Mouse (Mus musculus): ENCODE results near the gene Ensa. TPM values are rescaled to one million over a fixed set of nuclear protein-coding genes. Genes with fewer than 3 reads are reported as not detected.
A peak's percentile ranks its signal among the peaks of the same experiment; 100 is the strongest.
"Not testable (repeated sequence)": the region's sequence is repeated elsewhere in the genome, so short reads cannot be mapped to it uniquely, and the experiment has no call there.

Ensa gene
- polyA plus RNA-seq, 1 experiment = 13.9 TPM

DNA sequence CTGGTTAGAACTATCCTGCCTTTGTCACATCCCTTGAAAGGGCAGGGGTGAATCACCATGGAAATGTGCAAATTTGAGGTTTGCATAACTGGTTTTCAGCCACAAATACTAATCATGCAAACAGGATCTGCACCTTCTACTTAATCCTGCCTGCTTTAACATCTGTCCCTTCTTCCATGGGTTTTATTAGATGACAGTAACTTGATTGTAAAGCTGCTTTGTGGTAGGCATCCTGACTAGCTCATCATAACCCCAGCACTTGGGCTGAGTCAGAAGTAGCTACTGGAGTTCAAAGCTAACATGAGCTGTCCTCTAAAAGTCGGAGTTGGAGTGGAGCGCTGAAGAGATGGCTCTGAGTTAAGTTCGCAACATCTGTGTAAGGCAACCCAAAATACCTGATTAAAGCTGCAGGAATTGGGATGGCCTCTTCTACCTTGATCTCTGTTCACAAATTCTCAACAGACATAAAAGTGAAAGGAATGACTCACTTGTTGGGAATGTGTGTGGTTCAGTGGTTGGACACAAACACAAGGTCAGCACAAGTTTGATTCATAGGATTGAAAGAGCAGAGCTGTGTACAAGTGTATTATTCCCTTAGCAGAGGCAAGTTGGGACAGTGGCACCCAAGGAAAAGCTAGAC, 39.3 kb downstream of the Ensa start:
- H3K4me1 ChIP-seq (ENCODE audit: control insufficient read depth, insufficient read depth, low read length) = peaks cover 2% of the 10 kb centered on the region; the same call in 1 of the 2 replicates
- no peak overlapping the region for H3K27ac ChIP-seq (ENCODE audit: control insufficient read depth, insufficient read depth, low read depth, low read length)
- H3K4me3 ChIP-seq (ENCODE audit: control insufficient read depth, low read depth, low read length) = no peak overlapping the region
- no peaks in the 10 kb centered on the region for H3K27me3 ChIP-seq (ENCODE audit: control insufficient read depth, insufficient read depth, low read length)
- no peaks in the 10 kb centered on the region; the same call in 1 of the 2 replicates for H3K36me3 ChIP-seq (ENCODE audit: control insufficient read depth, insufficient read depth, low read length)
- TF ChIP-seq POLR2A (IDR thresholded peaks at IDR 0.05; ENCODE audit: control insufficient read depth, low read depth, low read length) (no peak), CTCF (IDR thresholded peaks at IDR 0.05; ENCODE audit: control insufficient read depth, insufficient read depth, insufficient replicate concordance, low read depth, low read length) (no peak)

DNA sequence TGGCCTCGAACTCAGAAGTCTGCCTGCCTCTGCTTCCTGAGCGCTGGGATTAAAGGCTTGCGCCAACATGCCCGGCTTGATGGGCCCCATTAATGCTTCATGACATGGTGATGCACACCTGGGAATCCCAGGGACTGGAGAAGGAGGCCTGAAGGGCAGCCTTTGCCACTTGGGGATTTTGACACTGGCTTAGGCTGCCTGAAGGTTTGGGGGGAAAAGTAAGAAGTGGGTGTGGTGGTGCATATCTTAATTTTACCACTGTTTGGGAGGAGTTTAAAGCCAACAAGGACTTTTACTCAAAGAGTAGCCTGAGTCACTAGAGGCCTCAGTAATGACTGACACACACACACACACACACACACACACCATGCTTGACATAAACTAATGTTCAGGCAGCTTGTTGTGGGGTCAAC, 40.2 kb downstream of the Ensa start:
- Histone ChIP-seq H3K27ac (ENCODE audit: control insufficient read depth, insufficient read depth, low read depth, low read length) (no peak overlapping the region), H3K4me3 (ENCODE audit: control insufficient read depth, low read depth, low read length) (no peak overlapping the region), H3K4me1 (ENCODE audit: control insufficient read depth, insufficient read depth, low read length) (peaks cover 2% of the 10 kb centered on the region; the same call in 1 of the 2 replicates), H3K27me3 (ENCODE audit: control insufficient read depth, insufficient read depth, low read length) (no peaks in the 10 kb centered on the region), H3K36me3 (ENCODE audit: control insufficient read depth, insufficient read depth, low read length) (no peaks in the 10 kb centered on the region; the same call in 1 of the 2 replicates)
- TF ChIP-seq CTCF (IDR thresholded peaks at IDR 0.05; ENCODE audit: control insufficient read depth, insufficient read depth, insufficient replicate concordance, low read depth, low read length) = no peak
- TF ChIP-seq POLR2A (IDR thresholded peaks at IDR 0.05; ENCODE audit: control insufficient read depth, low read depth, low read length) = no peak

DNA sequence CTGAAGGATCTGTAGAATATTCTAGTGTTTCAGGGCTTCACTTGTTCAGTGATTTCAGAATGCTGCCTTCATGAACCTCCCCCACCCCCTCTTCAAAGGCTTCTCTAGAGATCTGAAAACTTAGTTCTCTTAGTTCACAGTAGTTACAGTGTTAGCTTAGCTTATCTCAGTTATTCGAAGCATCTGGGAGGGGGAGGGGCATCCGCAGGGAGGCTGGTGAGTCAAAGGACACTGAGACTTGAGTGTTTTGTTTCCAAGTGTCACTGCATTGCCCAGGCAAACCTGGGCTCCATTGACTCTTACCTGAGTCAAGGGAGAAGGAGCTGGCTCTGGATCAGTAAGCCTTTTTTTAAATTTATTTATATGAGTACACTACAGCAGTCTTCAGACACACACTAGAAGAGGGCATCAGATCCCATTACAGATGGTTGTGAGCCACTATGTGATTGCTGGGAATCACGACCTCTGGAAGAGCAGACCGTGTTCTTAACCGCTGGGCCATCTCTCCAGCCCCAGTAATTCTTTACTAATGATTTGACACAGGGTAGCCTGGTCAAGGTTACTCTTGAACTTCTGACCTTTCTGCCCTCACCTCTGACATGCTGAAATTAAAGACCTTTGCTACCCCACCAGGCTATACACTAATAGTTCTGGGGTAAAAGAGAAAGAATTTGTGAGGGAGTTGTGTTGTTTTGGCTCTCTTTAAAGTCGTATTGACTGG, 41.5 kb downstream of the Ensa start:
- no peak for TF ChIP-seq POLR2A (IDR thresholded peaks at IDR 0.05; ENCODE audit: control insufficient read depth, low read depth, low read length)
- no peak for TF ChIP-seq CTCF (IDR thresholded peaks at IDR 0.05; ENCODE audit: control insufficient read depth, insufficient read depth, insufficient replicate concordance, low read depth, low read length)
- Histone ChIP-seq H3K4me3 (ENCODE audit: control insufficient read depth, low read depth, low read length) (no peak overlapping the region), H3K27me3 (ENCODE audit: control insufficient read depth, insufficient read depth, low read length) (no peaks in the 10 kb centered on the region), H3K27ac (ENCODE audit: control insufficient read depth, insufficient read depth, low read depth, low read length) (no peak overlapping the region), H3K4me1 (ENCODE audit: control insufficient read depth, insufficient read depth, low read length) (peaks cover 2% of the 10 kb centered on the region; the same call in 1 of the 2 replicates), H3K36me3 (ENCODE audit: control insufficient read depth, insufficient read depth, low read length) (no peaks in the 10 kb centered on the region)

DNA sequence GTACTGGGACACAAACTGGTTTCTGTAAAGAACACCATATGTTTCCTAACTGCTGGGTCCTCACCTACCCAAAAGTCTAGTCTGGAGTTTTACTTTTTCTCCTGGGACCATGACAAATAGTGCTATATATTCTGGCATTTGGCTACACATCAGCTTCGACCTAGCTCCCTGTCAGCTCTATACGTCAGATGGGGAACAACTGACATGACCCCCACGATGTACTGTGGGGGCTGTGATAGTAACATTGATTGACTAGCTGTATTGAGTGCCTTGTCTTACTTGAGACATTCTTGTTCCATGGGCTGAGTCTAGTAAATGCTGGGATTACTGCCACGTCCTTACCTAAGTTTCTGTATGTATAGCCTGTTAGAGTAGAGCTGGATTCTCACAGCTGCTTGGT, 42.7 kb downstream of the Ensa start:
- Histone ChIP-seq H3K27ac (ENCODE audit: control insufficient read depth, insufficient read depth, low read depth, low read length) (peak overlapping the region; percentile 0; the same call in 1 of the 2 replicates), H3K4me3 (ENCODE audit: control insufficient read depth, low read depth, low read length) (no peak overlapping the region), H3K4me1 (ENCODE audit: control insufficient read depth, insufficient read depth, low read length) (peaks cover 2% of the 10 kb centered on the region; the same call in 1 of the 2 replicates)

DNA sequence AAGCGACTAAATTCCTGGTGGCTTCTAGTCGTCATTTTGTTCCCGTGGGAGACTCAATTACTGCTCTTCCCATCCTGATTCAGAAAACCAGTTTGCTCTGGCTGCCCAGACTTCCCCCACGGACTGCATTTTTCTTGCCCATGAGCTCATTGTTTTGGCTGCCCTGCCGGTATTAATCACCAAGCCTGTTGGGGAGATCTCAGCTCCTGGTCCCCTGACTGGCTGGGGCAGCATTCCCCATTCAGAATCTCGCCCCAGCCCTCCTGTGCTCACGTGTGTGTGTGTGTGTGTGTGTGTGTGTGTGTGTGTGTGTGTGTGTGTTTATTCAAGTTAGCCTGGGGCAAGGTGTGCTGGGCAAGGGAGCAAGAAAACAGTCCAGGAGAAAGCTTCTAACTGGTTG, 43.2 kb downstream of the Ensa start:
- no peak for TF ChIP-seq CTCF (IDR thresholded peaks at IDR 0.05; ENCODE audit: control insufficient read depth, insufficient read depth, insufficient replicate concordance, low read depth, low read length)
- no peak for TF ChIP-seq POLR2A (IDR thresholded peaks at IDR 0.05; ENCODE audit: control insufficient read depth, low read depth, low read length)
- Histone ChIP-seq H3K4me1 (ENCODE audit: control insufficient read depth, insufficient read depth, low read length) (peaks cover 1% of the 10 kb centered on the region; the same call in 1 of the 2 replicates), H3K4me3 (ENCODE audit: control insufficient read depth, low read depth, low read length) (no peak overlapping the region), H3K27ac (ENCODE audit: control insufficient read depth, insufficient read depth, low read depth, low read length) (peak overlapping the region; percentile 44; the same call in 1 of the 2 replicates), H3K36me3 (ENCODE audit: control insufficient read depth, insufficient read depth, low read length) (no peaks in the 10 kb centered on the region), H3K27me3 (ENCODE audit: control insufficient read depth, insufficient read depth, low read length) (no peaks in the 10 kb centered on the region)

More for the DNA sequence above, 42.7 kb downstream of the Ensa start:
- H3K36me3 ChIP-seq (ENCODE audit: control insufficient read depth, insufficient read depth, low read length) = no peaks in the 10 kb centered on the region
- no peaks in the 10 kb centered on the region for H3K27me3 ChIP-seq (ENCODE audit: control insufficient read depth, insufficient read depth, low read length)
- TF ChIP-seq CTCF (IDR thresholded peaks at IDR 0.05; ENCODE audit: control insufficient read depth, insufficient read depth, insufficient replicate concordance, low read depth, low read length) (no peak), POLR2A (IDR thresholded peaks at IDR 0.05; ENCODE audit: control insufficient read depth, low read depth, low read length) (no peak)

DNA sequence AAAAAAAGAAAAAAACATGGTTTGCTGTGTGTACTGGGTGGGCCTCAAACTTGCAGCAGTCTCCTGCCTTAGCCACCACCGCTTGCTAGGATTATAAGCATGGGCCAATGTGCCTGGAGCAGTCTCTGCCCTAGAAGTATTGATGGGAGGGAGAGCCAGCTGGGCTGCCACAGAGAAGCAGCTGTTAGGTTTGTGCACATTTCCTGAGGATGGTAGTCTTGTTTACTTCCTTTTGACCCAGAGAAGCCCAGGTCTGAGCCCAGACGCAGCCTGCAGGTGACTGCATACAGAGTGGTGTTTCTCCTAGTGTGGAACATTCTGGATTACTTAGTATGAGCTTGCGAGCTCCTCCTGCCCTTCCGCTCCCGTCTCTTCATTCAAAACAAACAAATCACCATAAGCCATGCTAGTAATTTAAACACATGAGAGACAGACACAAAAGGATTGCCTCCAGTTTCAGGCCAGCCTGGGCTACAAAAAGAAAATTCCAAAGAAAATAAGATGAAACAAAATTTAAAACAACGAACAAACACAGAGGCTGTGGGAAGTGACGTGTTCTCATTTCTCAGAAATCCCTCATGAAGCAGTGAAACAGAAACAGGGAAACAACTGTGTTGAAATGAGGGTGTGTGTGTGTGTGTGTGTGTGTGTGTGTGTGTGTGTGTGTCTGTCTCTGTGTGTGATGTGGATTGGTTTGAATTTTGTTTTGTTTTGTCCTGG, 44.0 kb downstream of the Ensa start:
- TF ChIP-seq POLR2A (IDR thresholded peaks at IDR 0.05; ENCODE audit: control insufficient read depth, low read depth, low read length) (no peak), CTCF (IDR thresholded peaks at IDR 0.05; ENCODE audit: control insufficient read depth, insufficient read depth, insufficient replicate concordance, low read depth, low read length) (no peak)
- H3K4me1 ChIP-seq (ENCODE audit: control insufficient read depth, insufficient read depth, low read length) = peaks cover 5% of the 10 kb centered on the region; the same call in 1 of the 2 replicates
- no peaks in the 10 kb centered on the region for H3K36me3 ChIP-seq (ENCODE audit: control insufficient read depth, insufficient read depth, low read length)
- peak overlapping the region; percentile 34 for H3K27ac ChIP-seq (ENCODE audit: control insufficient read depth, insufficient read depth, low read depth, low read length)
- H3K4me3 ChIP-seq (ENCODE audit: control insufficient read depth, low read depth, low read length) = no peak overlapping the region
- H3K27me3 ChIP-seq (ENCODE audit: control insufficient read depth, insufficient read depth, low read length) = no peaks in the 10 kb centered on the region

DNA sequence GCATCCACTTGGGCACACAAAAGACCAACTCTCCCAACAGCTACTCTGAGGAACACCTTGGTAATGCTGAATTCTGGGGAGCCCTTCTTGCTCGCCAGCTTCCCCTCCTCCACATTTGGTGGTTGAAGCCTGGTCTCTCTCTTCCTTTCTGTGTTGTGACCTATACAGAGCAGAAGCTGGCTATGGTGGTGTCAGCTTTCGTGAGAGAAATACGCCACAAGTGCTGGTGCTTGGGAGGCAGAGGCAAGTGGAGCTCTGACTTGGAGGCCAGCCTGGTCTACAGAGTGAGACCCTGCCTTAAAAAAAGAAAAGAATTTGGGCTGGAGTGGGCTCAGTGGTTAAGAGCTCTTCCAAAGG, 44.5 kb downstream of the Ensa start:
- H3K27me3 ChIP-seq (ENCODE audit: control insufficient read depth, insufficient read depth, low read length) = no peaks in the 10 kb centered on the region
- H3K36me3 ChIP-seq (ENCODE audit: control insufficient read depth, insufficient read depth, low read length) = no peaks in the 10 kb centered on the region
- TF ChIP-seq CTCF (IDR thresholded peaks at IDR 0.05; ENCODE audit: control insufficient read depth, insufficient read depth, insufficient replicate concordance, low read depth, low read length) (no peak), POLR2A (IDR thresholded peaks at IDR 0.05; ENCODE audit: control insufficient read depth, low read depth, low read length) (no peak)
- H3K27ac ChIP-seq (ENCODE audit: control insufficient read depth, insufficient read depth, low read depth, low read length) = no peak overlapping the region; the same call in 1 of the 2 replicates
- peaks cover 6% of the 10 kb centered on the region; the same call in 1 of the 2 replicates for H3K4me1 ChIP-seq (ENCODE audit: control insufficient read depth, insufficient read depth, low read length)
- H3K4me3 ChIP-seq (ENCODE audit: control insufficient read depth, low read depth, low read length) = no peak overlapping the region

DNA sequence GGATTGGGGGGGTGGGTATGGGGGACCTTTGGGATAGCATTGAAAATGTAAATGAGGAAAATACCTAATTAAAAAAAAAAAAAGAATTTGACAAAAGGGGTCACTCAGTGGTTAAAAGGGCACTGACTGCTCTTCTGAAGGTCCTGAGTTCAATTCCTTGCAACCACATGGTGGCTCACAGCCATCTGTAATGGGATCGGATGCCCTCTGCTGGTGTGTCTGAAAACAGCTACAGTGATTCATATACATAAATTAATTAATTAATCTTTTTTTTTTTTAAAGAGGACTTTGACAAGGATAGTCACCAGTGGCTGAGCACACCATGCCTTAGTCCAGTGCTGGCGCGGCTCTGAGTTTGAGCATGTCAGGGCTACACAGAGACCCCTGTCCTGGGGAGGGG, 45.6 kb downstream of the Ensa start:
- H3K27ac ChIP-seq (ENCODE audit: control insufficient read depth, insufficient read depth, low read depth, low read length); H3K4me3 ChIP-seq (ENCODE audit: control insufficient read depth, low read depth, low read length); H3K27me3 ChIP-seq (ENCODE audit: control insufficient read depth, insufficient read depth, low read length); H3K36me3 ChIP-seq (ENCODE audit: control insufficient read depth, insufficient read depth, low read length): not testable (repeated sequence)
- peaks cover 12% of the 10 kb centered on the region for H3K4me1 ChIP-seq (ENCODE audit: control insufficient read depth, insufficient read depth, low read length)
